Mouse (Mus musculus) embryonic facial prominence, embryonic 11.5 days (tissue): ENCODE measurements at regions not wholly inside any gene's neighbourhood (a gene's known extent, or its start where the extent isn't known, plus 50 kb on each side); places are given as distances from the start of the nearest gene placed in this dataset.

Source experiments
- ATAC-seq: fragments of 200-750 bp; cut with Nextera tagmentation; replicated peaks from 2 replicates; pipeline ENCODE4 v1.8.0; 2017; ENCODE audit warnings: low read depth; ENCODE audit not compliant: insufficient number of reproducible peaks, low FRiP score, low TSS enrichment
- DNase-seq: peaks from one replicate; pipeline ENCODE4 v3.0.0-alpha.2; 2015; ENCODE audit warnings: low spot score
- H3K27ac ChIP-seq: fragments of 300-500 bp; sonication (generic); replicated peaks from 2 replicates; pipeline ENCODE4 v1.5.1; 2014; ENCODE audit warnings: mild to moderate bottlenecking, low read depth, low read length, control low read depth
- H3K27me3 ChIP-seq: fragments of 300-500 bp; sonication (generic); 2 replicates; pipeline ENCODE4 v1.6.1; 2014; ENCODE audit warnings: mild to moderate bottlenecking, low read length, moderate library complexity, mixed read lengths; ENCODE audit not compliant: control insufficient read depth, insufficient read depth
- H3K36me3 ChIP-seq: fragments of 300-500 bp; sonication (generic); replicated peaks from 2 replicates; pipeline ENCODE4 v1.6.1; 2014; ENCODE audit warnings: low read depth, mild to moderate bottlenecking, low read length, moderate library complexity, mixed read lengths; ENCODE audit not compliant: control insufficient read depth, insufficient read depth
- H3K4me1 ChIP-seq: fragments of 300-500 bp; sonication (generic); 2 replicates; pipeline ENCODE4 v1.6.1; 2014; ENCODE audit warnings: low read length, mixed read lengths; ENCODE audit not compliant: control insufficient read depth, insufficient read depth
- H3K4me2 ChIP-seq: fragments of 300-500 bp; sonication (generic); 2 replicates; pipeline ENCODE4 v1.6.1; 2014; ENCODE audit warnings: low read depth, mild to moderate bottlenecking, control low read depth, low read length, moderate library complexity
- H3K4me3 ChIP-seq: fragments of 300-500 bp; sonication (generic); 2 replicates; pipeline ENCODE4 v1.5.1; 2014; ENCODE audit warnings: low read depth, low read length, control low read depth
- H3K9ac ChIP-seq: fragments of 300-500 bp; sonication (generic); replicated peaks from 2 replicates; pipeline ENCODE4 v1.6.1; 2014; ENCODE audit warnings: mild to moderate bottlenecking, control low read depth, low read length
- H3K9me3 ChIP-seq: fragments of 300-500 bp; sonication (generic); replicated peaks from 2 replicates; pipeline ENCODE4 v1.6.1; 2016; ENCODE audit warnings: mild to moderate bottlenecking, low read length, inconsistent platforms, mixed read lengths; ENCODE audit not compliant: control insufficient read depth
- WGBS: fragments of 180-500 bp; shearing (Covaris S2); extraction: QIAGEN DNeasy Blood & Tissue Kit; methylation state at CpG from one replicate; pipeline ENCODE4 v1.1.7; 2014; 5-methylcytosine and 5-hydroxymethylcytosine counted together

DNA sequence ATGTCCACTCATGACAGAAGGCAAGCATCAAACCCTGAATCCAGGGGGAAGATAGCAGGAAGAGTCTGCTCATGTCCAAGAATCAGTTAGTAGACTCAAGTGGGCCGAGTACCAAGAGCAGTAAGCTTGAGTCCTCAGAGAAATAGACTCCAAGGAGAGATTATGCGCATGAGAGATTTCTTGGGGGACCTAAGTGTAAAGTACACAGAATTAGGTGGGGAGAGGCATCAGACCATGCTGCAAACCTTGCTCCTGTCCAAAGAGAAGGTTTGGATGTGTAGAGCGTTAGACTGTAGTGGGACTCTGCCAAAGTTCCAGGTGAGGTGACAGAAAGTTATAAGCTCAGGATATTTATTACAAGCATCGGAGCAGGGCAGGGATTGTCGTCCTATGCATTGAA, 654.4 kb downstream of the Dhx35 start:
- no peak overlapping the region for H3K27ac ChIP-seq
- H3K9ac ChIP-seq: no peak overlapping the region
- DNase-seq (no peak), ATAC-seq (no peak)
- no peak overlapping the region for H3K4me2 ChIP-seq
- H3K27me3 ChIP-seq: no peaks in the 10 kb centered on the region
- H3K4me1 ChIP-seq: no peaks in the 10 kb centered on the region
- H3K4me3 ChIP-seq: no peak overlapping the region
- H3K36me3 ChIP-seq: no peaks in the 10 kb centered on the region
- 94% methylated on average over 5 of the region's 5 CpGs for WGBS
- H3K9me3 ChIP-seq: no peaks in the 10 kb centered on the region

DNA sequence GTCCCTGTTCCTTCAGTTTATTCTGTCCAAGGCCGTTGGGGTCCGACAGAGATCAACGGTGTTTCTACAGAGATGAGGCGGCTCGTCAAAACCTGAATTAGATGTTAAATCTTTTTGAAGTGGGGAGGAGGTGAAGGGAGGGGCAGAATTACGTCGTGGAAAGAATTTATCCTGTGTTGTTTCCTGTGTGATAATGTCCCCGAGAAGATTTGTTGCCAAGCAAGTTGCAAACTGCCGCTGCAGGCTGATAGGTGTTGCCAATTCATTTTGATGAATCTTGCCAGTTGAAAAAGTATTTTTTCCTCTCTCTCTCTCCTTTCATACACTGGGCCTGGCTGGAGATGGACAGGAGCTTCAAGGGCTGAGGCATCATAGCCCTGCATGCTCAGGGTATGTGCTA, 656.8 kb downstream of the Dhx35 start:
- DNase-seq: no peak
- WGBS: 73% methylated on average over 9 of the region's 9 CpGs

DNA sequence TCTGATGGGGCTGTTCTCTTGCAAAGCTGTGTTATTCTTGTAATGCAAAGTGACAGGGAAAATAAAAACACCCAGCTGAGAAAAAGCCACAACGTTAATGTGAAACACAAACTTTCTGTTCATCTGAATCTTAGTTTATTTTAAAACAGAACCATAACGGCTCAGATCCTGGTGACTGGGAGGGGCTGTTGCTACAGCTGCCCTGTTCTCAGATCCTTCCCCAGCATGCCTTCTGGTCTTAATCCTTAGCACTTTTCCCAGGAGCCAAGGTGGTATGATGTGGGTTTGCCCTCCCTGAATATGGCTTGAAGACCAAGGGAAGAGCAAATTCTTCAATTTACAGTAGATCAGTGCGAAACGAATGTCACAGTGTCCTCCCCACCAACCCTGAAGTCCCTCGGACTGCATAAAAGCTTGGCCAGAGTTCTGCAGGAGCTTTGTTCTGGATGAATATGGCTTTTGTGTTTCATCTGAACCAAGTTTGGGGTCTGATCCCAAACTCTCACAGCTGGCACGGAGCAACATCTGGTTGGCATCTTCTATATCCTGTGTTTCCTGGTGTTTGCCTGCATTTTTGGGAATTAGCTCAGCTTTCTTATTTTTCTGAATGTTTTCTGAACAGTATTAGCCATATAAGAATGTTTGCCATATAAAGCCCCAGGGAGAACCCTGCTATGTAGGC, 686.9 kb downstream of the Dhx35 start:
- Histone ChIP-seq H3K4me1 (no peaks in the 10 kb centered on the region), H3K36me3 (no peaks in the 10 kb centered on the region), H3K27ac (no peak overlapping the region), H3K4me3 (no peak overlapping the region), H3K4me2 (no peak overlapping the region), H3K9ac (no peak overlapping the region), H3K27me3 (no peaks in the 10 kb centered on the region), H3K9me3 (no peaks in the 10 kb centered on the region)
- 58% methylated on average over 6 of the region's 6 CpGs for whole genome bisulfite sequencing
- ATAC-seq: no peak
- DNase-seq: no peak

More for the DNA sequence above, 656.8 kb downstream of the Dhx35 start:
- no peaks in the 10 kb centered on the region for H3K9me3 ChIP-seq
- no peaks in the 10 kb centered on the region for H3K27me3 ChIP-seq
- H3K36me3 ChIP-seq: no peaks in the 10 kb centered on the region
- no peak overlapping the region for H3K27ac ChIP-seq
- no peak overlapping the region for H3K4me3 ChIP-seq
- no peak overlapping the region for H3K9ac ChIP-seq
- no peaks in the 10 kb centered on the region for H3K4me1 ChIP-seq
- H3K4me2 ChIP-seq: no peak overlapping the region
- ATAC-seq: no peak

DNA sequence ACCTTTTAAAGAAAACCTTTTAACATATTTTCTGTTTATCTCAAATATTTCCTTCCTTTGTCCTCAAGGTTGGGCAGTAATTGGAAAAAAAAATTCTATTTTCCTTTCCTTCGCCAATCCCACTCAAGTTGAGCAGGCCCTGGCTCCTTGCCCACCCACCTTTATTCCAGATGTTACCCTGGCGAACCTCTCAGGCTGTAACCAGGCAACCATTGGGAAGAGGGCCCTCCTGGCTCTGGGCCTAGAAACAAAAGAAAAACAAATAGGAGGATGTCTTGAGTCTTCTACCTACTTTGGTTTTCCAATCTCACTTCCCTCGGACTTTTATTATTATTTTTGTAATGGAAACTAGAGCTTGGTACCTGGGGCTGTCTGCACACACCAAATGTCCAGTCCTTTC, 696.5 kb downstream of the Dhx35 start:
- no peak for DNase-seq
- 62% methylated on average over 3 of the region's 3 CpGs for WGBS
- H3K36me3 ChIP-seq: no peaks in the 10 kb centered on the region
- ATAC-seq: no peak
- H3K4me2 ChIP-seq: no peak overlapping the region
- H3K4me1 ChIP-seq: no peaks in the 10 kb centered on the region
- no peaks in the 10 kb centered on the region for H3K9me3 ChIP-seq
- no peak overlapping the region for H3K9ac ChIP-seq
- H3K27me3 ChIP-seq: no peaks in the 10 kb centered on the region
- H3K4me3 ChIP-seq: no peak overlapping the region
- no peak overlapping the region for H3K27ac ChIP-seq

DNA sequence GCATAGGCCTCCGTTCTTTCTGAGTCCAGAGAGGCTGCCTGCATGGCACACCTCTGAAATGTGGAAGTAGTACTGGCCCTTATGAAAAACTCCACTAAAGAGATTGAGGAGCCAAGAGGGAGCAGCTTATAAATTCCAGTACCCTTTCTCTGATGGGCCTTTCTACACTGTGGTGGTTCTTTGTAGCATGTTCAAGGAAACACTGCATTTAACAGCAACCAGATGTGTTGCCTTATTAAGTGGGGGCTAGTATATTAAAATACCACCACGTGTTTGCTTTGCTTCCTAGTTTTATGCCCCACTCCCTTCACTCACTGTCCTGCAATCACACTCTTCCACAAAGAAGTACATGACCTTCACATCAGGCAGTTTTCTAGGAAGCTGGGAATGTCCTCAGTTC, 704.1 kb downstream of the Dhx35 start:
- Histone ChIP-seq H3K9me3 (no peaks in the 10 kb centered on the region), H3K4me2 (no peak overlapping the region), H3K4me1 (no peaks in the 10 kb centered on the region), H3K27ac (no peak overlapping the region), H3K27me3 (no peaks in the 10 kb centered on the region), H3K36me3 (no peaks in the 10 kb centered on the region), H3K4me3 (no peak overlapping the region), H3K9ac (no peak overlapping the region)
- ATAC-seq (no peak), DNase-seq (peak; percentile 21)
- WGBS: 52% methylated on average over 2 of the region's 2 CpGs

DNA sequence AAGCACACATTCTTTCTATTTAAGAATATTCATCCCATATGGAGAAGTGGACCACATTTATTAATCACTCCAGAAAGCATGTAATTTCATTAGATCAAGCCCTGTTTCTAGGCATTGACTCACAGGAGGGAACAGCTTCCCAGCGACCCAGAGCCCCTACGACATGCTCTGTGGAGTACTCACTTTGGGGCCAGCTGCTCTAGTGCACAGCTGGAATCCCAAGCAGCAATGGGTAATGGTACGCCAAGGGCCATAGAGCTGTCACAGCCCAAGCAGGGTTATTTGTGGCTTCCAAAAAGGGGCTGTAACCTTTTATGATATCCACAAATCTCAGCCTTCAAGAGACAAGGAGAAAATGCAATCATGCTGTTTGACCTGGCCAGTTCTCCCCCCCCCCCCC, 706.4 kb downstream of the Dhx35 start:
- Histone ChIP-seq H3K36me3 (no peaks in the 10 kb centered on the region), H3K9ac (no peak overlapping the region), H3K4me3 (no peak overlapping the region), H3K9me3 (no peaks in the 10 kb centered on the region), H3K27ac (no peak overlapping the region), H3K27me3 (no peaks in the 10 kb centered on the region), H3K4me2 (no peak overlapping the region), H3K4me1 (no peaks in the 10 kb centered on the region)
- DNase-seq (peak; percentile 47), ATAC-seq (0 out of 2 replicates have a peak, but pooled peaks have one; percentile 18)
- WGBS: 34% methylated on average over 3 of the region's 3 CpGs

DNA sequence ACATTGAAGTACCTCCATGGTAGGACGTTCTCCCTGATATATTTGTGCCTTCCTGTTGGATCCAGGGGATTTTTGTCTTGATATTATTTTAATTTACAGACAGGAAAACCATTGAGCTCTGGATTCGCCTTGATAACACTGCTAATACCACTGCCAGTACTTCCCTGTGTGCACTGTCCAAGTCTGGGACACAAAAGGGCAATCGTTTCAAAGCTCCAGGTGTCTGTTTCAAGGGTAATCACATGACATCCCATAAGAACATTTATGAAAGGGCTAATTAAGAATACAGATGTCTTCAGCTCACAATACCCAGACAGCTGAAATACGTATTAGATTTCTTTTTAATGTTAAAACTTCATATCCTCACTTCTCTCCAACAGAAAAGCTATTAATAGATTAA, 724.5 kb downstream of the Dhx35 start:
- no peak overlapping the region for H3K27ac ChIP-seq
- no peaks in the 10 kb centered on the region for H3K9me3 ChIP-seq
- H3K4me1 ChIP-seq: no peaks in the 10 kb centered on the region
- no peak overlapping the region for H3K4me3 ChIP-seq
- DNase-seq (no peak), ATAC-seq (no peak)
- H3K4me2 ChIP-seq: no peak overlapping the region
- 65% methylated on average over 4 of the region's 4 CpGs for WGBS
- no peak overlapping the region for H3K9ac ChIP-seq
- H3K36me3 ChIP-seq: no peaks in the 10 kb centered on the region
- H3K27me3 ChIP-seq: no peaks in the 10 kb centered on the region

DNA sequence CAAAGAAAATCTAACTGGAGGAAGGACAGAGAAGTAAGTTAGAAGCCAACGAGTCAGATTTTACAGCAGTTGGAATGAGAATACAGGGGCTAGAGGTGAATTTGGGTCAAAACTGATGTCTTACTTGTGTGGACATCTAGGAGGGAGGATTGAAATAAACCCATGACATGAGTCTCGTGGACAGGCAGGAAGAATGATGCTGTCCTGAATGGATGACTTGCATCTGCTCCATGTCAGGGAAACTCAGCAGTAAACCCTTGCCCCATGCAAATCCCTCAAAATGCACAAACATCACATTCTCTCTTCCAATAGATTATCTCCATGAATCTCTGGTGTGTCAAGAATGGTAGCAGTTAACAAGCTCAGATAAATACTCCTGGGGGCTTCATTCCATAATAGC, 729.1 kb downstream of the Dhx35 start:
- DNase-seq (no peak), ATAC-seq (no peak)
- H3K9ac ChIP-seq: no peak overlapping the region
- no peak overlapping the region for H3K4me3 ChIP-seq
- no peak overlapping the region for H3K4me2 ChIP-seq
- H3K9me3 ChIP-seq: no peaks in the 10 kb centered on the region
- no peaks in the 10 kb centered on the region for H3K27me3 ChIP-seq
- no peak overlapping the region for H3K27ac ChIP-seq
- WGBS: 77% methylated on average over 2 of the region's 2 CpGs
- H3K4me1 ChIP-seq: no peaks in the 10 kb centered on the region
- no peaks in the 10 kb centered on the region for H3K36me3 ChIP-seq
